Mouse (Mus musculus) frontal cortex, postnatal 10 days (tissue): ENCODE measurements at regions not wholly inside any gene's neighbourhood (a gene's known extent, or its start where the extent isn't known, plus 50 kb on each side); places are given as distances from the start of the nearest gene placed in this dataset.

Source experiments
- DNase-seq, 2 experiments: peaks; one replicate each; pipeline ENCODE4 v3.0.0; 2022; ENCODE audit warnings: low spot score in 2 of 2, mixed read lengths in 1 of 2

DNA sequence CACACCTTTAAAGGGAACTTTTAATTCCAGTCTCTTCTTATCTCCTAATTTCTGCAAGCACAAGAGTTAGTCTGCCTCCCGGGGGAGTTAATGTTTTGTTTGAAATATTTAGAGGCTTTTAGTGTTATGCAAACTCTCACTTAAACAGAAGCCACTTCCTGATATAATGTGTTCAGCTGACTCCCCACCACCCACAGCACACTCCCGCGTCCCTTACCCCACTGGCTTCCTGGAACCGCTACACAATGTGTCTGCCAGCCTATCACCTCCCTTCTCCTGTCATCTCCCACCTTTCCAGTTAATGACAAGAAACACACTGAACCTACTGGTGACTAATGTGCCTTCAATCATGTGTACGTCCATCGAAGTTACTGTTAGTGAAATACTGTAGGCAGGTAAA is 276.5 kb downstream of the Rps29 start:
- no peak for DNase-seq

DNA sequence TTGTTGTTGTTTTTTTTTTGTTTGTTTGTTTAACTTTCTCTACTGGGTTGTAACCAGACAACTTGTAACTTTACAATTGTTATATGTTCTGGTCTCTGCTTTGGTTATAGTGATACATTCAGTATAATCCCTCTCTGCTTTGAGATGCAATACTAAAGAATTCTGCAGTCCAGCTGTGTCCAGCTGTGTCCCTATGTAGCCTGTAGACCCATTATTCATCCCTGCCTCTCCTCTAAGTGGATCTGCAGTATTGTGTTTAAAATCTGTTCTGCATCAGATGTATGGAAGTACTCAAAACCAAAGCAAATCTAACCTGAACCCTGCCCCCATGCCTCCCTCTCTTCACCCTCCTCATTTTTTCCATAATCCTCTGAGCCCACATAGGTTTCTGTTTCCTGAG is 279.6 kb downstream of the Rps29 start:
- no peak for DNase-seq

DNA sequence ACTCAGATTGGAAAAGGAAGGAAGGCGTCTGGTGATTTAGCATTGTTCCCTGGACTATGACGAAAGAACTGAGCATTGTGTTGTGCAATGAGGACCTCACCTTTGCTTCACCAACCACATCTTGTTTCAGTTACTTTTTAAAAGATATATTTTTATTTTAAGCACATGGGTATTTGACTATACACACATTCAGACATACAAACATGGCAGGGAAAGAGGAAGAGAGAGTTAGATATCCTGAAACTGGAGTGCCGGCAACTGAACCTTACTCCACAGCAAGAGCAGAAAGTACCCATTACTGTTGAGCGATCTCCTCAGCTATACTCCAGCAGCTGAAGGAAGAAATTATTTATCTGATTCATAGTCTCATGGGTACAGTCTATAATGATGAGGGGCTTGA is 287.7 kb downstream of the Rps29 start:
- no peak for DNase-seq

DNA sequence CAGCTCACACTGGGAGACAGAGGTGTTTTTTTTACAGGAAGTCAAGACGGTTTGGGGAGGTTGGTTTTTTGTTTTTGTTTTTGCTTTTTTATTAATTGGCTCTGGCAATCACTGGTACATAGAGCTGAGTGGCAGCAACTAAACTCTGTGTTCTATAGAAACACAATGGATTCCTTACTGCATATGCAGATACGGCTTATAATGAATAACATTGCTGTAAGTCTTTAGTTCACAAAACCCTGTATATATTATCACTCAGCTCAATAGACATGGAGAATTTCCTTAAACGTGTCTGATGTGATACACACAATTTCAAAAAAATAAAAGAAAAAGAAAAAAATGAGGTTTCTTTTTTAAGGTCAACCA is 296.0 kb downstream of the Rps29 start:
- no peak for DNase-seq

DNA sequence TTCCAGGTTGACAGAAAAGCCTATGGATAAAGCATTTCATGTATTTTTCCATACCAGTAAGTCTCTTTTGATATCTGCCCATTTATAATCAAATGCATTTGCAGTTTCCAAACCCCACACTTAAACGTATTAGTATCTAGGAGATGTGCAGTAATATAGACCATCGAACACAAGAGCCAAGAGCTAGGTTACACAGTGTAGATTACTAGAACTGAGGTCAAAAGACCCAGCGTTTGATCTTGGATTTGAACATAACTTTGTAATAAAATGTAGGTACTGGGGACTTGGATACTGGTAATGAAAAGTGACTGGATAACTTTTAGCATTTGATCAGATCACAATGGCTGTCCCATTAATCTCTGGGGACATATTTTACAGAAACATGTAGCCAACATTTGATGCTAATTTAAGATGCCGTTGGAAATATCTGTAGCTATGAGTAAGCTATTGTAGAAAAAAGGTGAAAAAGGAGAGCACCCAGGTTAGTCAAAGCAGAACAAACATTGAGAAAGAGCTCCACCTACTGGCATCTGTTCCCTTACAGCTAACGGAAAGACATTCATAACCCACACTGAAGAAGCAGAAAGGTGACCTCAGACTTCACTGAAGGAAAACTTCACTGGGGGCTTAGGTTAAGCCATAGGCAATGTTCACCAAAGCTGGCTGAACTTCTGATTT is 296.5 kb downstream of the Rps29 start:
- peak; percentile 8 to 34 for DNase-seq

DNA sequence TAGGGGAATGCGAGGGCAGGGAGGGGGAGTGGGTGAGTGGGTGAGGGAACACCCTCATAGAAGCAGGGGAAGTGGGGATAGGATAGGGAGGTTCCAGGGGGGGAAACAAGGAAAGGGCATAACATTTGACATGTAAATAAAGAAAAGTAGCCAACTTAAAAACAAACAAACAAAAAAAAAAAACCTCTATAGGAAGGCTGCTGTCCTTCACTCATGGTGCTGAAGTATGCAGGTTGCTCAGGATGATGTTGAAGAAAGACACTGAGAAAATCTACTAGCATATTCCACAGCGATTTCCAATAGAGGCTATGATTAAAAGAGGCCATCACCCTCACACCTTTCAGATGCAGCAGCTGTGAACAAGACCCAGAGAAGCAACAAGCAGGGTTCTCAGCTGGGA is 298.7 kb downstream of the Rps29 start:
- no peak for DNase-seq

DNA sequence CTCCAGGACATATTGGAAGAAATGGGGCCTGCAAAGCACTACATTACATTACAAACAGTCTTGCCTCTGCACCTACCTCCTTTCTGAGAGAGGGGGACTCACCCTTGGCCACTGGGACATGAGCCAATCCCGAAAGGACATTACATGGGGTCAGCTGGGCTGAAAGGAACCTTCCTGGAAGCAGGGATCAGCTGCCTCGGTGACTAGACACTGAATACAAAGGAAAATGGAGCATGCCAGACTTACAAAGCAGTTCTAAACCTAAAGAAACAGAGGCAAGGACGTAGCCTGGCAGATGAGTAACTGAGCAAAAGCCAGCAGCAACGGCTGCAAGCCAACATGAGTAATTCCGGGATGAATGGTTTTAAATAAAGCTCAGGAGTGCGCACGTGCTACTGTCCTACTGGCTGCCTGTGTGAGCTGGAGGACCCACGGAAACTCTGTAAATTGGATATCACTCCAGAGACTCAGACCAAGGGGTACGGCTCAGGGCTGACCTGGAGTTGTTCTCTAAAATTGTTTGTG is 309.3 kb downstream of the Rps29 start:
- no peak for DNase-seq

DNA sequence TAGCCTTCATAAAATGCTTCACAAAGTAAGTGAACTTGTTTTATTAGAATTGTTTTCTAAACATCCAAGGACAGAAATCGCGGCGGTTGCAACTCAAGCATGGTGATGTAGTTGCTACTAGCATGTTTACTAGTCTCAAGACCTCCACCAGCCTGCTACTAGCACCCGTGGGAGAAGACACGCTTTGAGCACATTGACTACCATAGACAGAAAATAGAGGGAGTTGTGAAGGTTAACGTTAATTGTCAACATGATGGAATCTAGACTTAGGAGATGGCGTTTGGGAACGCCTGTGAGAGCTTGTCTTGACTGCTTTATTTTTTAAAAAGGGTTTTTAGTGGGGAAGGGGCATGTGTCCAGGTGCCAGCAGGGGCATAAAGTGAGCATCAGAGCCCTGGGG is 318.2 kb downstream of the Rps29 start:
- DNase-seq = no peak

DNA sequence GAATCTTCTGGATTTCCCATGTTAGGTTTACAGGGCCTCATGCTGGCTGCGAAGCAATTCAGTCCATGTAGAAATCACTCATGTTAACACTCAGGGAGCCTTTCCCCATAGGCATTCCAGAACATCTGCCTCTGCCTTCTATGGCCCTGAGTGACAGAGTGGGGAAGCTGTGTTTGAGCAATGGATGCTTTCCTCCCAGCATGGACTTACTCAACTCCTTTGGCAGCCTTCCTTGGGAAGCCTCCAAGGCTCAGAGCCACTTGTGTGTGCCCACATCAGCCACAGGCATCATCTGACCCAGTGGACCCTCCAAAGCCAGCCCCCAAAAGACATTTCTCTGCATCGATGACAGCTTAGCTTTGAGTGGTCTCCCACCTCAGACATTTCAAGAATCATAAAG is 318.8 kb downstream of the Rps29 start:
- no peak for DNase-seq

DNA sequence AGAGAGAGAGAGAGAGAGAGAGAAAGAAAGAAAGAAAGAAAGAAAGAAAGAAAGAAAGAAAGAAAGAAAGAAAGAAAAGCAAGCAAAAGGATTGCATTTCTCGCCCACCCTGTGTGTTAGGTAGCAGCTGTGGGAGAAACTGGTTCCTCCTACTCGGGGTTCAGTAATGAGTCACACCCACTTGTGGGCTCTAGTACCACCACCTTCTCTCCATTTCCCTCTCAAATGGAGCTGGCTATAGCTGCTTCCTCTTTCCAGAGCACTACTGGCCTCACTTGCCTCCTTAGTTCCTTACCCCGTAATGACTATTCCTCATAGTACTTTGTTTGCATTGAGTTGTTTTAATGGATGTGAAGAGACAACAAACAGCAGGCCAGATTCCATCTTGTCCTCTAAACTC is 323.0 kb downstream of the Rps29 start:
- no peak for DNase-seq

DNA sequence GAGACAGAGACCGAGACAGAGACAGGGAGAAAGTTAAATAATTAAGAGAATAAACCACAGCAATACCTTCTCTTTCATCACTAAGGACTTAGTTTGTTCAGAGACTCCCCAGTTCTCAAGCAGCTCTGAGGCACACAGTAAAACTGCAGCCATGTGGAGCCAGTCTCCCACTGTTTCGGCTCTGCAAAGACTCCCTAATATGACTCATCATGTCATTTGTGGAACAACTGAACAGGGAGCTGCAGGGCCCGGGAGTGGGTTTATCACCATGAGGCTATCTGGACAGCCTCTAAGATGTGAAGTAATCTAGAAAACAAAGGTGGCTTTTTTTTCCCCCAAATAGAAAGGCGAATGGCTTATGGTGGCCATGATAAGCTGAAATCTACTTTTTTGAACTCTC is 325.1 kb downstream of the Rps29 start:
- DNase-seq = no peak

DNA sequence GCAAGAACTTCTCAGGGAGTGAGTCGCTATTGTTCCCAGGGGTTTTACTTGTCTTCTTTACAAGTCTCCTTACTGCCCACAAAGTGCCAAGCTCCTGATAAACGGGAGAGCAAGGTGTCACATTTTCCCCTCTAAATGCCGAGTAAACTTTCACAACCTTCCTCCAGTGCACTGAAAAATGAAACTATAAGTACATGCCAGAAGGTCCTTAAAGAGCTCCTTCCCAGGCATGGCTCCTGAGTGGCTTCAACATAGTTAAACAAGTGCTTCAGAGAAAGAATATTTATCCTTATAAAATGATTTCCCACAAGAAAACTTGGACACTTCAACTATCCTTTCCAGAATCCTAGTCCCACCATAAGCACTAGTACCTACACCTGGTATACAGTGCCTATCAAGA is 329.6 kb downstream of the Rps29 start:
- DNase-seq = no peak

DNA sequence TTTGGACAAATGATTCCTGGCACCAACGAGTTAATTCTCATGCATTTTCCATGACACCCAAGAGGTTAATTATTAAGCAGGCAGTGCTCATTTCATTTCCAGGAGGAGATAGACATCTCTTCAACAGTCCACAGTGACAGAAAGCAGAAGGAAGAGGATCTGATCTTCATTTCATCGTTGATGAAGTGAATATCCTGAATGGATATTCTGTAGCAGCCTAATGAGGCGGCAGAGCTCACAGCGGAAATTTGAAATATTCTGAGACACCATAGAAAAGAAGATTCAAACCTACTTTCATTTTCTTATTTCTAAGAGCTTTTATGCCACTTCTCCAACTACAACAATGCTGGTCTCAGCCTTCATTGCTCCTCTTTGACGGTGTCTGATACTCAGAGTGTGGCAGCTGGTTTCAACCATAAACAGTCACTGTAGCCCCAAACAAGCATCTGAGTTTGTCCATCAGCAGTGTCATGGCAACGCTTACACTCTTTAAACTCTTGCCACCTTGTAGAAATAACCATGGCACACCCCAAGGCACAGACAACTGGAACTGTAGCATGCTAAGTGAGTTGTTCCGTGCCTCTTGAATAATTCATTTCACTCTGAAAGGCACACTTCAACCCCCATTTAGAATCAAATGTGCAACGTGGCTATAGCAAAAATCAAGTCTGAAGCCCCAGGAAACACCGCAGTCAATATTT is 331.3 kb downstream of the Rps29 start:
- no peak for DNase-seq

DNA sequence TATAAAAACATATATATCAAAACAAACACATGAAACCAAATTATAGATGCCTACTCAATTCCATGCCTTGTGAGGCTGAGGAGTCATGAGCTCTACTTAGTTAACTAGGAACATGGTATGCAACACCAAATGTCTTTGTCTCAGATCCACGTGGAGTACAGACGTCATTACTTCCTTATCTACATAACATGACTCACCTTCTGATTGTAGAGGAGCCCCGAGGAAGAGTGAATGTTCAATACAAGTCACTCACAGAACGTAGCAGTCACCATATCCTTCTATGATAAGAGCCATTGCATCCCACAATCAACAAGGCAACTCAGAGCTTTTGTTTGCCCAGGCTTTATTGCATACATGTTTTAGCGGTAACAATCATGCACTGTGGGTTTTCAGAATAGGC is 364.6 kb downstream of the Rps29 start:
- no peak for DNase-seq

DNA sequence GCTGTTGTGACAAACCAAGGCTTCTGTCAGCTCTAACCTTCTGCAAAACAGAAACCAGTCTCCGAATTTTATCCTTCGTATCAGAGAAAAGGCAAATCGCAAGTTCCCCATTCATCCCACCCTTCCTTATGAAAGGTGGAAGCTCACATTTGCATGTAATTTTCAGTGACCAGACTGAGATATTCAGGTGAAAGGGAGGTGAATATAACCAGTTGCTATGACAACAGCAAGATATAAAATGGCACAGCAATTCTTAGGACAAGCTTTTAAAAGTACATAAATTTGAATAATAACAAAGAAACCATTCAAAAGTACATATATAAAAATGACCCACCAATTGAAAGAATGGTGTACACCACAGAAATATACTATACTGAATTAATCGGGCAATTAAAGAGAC is 375.4 kb downstream of the Rps29 start:
- DNase-seq = no peak

DNA sequence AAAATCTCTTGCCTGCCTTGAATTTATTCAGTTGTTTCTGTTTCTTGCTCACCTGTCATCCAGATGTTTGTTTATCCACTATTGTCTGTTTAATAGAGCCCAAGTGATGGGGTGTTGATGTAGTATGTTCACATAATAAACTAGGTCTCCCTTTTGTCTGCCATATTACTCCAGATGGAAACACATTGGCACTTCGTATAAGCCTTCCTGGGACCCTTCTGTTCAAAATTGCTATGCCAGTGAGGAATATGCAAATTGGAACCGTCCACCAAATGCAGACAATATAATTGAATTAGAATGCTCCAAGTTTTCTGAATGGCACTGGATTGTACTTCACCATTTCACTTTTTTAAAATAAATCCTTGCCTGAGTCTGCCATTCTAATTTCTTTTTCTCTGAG is 383.5 kb downstream of the Rps29 start:
- DNase-seq = no peak

DNA sequence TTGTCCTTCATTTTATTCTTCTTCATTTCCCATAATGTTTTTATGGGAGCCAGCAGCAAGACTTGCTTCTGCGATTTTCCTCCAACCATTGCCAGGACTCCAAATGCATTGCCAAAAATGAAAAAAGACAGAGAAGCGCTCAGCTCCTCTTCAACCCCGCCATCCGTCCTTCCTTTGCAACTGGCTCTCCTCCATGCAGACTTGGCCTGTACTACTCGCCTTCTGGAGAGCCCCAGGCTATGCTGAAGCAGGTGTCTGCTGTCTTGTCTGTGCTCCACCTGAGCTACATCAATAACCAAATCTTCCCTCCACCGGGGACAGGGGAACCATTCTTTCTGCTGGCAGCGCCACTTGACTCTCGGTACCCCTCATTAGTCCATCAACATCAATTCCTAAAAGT is 384.2 kb downstream of the Rps29 start:
- no peak for DNase-seq

DNA sequence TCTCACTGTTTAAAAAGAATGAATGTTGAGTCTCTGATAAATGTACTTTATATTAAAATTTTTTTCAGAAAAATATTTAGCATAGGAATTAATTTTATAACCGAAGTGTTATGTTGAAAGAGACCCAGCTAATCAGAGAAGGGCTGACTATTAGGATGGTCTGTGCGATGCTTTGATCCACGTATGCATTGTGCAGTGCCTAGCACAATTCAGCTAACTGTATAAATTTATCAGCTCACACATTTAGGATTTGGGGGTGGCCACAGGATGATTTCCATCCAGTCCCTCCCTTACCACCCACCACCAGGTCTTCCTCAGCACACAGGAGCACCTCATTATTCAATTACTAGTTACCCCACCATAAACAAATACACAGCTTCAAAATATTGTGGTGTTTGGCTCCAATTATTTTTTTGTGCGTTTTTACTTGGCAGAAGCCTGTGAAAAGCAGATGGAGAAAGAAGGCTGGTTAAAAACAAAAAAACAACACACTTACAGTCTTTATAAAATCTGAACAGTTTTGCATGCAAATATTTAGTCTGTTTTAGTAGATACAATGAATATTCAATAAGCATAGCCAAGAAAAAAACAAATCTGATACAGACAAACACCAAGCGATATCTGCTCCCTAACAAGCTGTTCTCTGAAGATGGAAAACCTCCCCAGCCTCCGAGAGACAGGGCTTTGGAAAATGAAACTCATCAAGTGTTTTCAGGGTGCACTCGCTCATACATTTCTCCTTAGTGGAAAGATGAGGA is 400.5 kb downstream of the Rps29 start:
- DNase-seq = no peak

DNA sequence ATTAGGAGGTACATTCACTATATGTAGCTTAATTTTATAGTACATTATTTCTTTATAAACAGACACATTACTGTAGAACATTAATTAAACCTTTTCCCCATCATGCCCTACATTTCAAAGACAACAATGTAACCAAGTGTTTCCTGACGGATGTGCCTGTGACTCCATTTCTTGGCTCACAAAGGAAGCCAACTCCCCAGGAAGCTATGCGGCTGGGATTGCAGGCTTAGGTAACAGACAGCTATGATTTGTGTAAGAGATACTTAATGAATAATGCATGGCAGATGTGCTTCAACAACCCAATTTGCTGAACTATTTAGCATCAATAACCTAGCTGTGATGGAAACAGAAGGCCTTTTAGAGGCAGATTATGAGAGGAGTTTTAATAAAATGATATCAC is 430.1 kb downstream of the Rps29 start:
- no peak for DNase-seq

DNA sequence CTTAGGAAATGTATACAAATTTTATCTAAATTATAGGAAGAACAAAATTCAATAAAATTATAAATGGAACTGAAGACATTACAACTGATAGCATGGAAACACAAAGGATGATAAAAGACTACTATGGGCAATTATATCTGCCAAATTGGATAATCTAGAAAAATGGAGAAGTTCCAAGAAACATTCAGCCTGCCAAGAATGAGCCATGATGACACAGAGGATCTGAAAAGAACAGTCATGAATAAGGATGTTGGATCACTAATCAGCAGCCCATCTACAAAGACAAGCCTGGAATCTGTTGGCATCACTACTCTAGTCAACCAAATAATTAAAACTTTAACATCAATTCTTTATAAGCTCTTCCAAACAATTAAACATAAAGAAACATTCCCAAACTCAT is 440.0 kb downstream of the Rps29 start:
- DNase-seq = no peak

DNA sequence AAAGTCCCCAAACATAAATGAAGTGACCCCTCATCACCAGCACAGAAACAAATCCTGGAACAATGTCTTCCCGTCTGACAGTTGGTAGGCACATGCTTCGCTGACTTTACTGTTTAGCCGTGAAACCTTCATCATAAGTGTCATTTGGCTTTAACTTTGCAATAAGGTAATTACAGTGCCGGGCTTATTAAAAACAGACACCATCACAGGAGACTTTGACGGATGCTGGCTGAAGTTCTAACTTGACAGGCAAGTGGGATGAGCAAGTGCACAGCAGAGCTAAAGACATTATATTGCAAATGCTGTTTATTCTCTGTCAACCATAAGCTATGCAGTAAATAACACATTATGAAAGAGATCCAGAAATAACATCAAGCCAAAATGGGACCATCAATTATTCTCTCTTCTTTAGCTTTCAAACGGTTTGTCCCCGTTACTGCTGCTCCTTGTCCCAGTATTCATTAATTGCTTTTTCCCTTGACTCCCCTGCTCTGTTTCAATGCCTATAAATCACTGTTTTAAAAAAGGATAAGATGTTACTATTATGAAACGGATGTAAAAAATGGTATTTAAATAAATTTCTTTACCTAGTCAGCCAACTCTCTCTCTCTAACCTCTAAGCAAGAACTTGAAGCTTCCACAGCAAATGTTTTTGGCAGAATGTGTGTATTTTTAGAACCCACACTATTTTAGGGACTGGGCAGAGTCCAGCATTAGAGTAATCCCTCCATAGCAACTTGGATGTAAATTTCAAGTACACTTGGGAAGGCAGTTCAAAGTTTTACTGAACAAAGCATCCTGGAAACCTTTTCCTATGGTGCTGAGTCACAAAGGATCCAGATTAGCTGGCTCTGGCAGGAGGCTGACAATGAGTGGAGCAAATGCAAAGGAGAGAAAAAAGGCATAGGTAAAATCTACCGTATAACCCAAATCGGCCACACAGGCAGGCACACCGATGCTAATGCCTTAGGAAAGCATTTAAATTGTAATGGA is 464.4 kb downstream of the Rps29 start:
- no peak for DNase-seq

DNA sequence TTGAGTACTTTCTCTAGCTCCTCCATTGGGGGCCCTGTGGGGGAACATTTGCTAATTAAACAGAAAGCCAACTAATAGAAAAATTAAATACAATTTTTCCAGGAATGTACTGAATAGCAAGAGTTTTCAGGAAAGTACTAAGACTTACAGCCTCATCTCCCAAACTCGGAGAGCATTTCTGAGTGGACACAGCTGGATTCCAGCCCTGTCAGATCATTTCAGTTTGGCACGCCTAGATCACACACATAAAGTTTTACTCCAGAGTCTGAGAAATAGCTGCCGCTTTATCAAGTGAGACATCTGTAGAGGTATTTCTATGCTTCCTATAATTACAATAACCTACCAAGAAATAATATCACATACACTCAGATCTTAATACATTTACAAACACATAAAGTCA is 470.7 kb downstream of the Rps29 start:
- no peak for DNase-seq
